Mouse (Mus musculus) olfactory bulb, adult 2 months (tissue): Measurements from ENCODE around the gene Dll3. TPM values are rescaled to one million over a fixed set of nuclear protein-coding genes. Genes with fewer than 3 reads are reported as not detected.

Experiments
- H3K27ac ChIP-seq: fragments of 200-500 bp; 2 replicates; pipeline ENCODE4 v1.5.1; 2012; ENCODE audit warnings: low read depth, low read length; ENCODE audit not compliant: insufficient read depth
- H3K4me1 ChIP-seq: fragments of 200-500 bp; 2 replicates; pipeline ENCODE4 v1.6.1; 2012; ENCODE audit warnings: low read length; ENCODE audit not compliant: control insufficient read depth, insufficient read depth
- H3K4me3 ChIP-seq: fragments of 200-500 bp; 2 replicates; pipeline ENCODE4 v1.5.1; 2012; ENCODE audit warnings: mild to moderate bottlenecking, low read depth, low read length, moderate library complexity; ENCODE audit not compliant: insufficient read depth
- CTCF ChIP-seq: fragments of 200-500 bp; IDR thresholded peaks from 2 replicates; pipeline ENCODE4 v1.5.1; 2012; ENCODE audit warnings: low read depth, mild to moderate bottlenecking, low read length, moderate library complexity; ENCODE audit not compliant: insufficient read depth
- POLR2A ChIP-seq: fragments of 200-500 bp; IDR thresholded peaks from 2 replicates; pipeline ENCODE4 v1.6.1; 2012; ENCODE audit warnings: mild to moderate bottlenecking, low read depth, low read length, moderate library complexity; ENCODE audit not compliant: insufficient read depth
- WGBS: fragments of 180-500 bp; shearing (Covaris S2); methylation state at CpG from one replicate; pipeline ENCODE4 v1.1.7; 2018; 5-methylcytosine and 5-hydroxymethylcytosine counted together
- polyA plus RNA-seq: library from polyadenylated mRNA; stranded (reverse); fragments of >200 nt; gene quantifications from 2 replicates; pipeline ENCODE4 v1.2.4, GENCODE M21; 2012; ENCODE audit warnings: low replicate concordance; ENCODE audit not compliant: missing spikeins, insufficient read depth, insufficient read length

Gene Dll3
- polyA plus RNA-seq, 1 experiment: not detected

DNA sequence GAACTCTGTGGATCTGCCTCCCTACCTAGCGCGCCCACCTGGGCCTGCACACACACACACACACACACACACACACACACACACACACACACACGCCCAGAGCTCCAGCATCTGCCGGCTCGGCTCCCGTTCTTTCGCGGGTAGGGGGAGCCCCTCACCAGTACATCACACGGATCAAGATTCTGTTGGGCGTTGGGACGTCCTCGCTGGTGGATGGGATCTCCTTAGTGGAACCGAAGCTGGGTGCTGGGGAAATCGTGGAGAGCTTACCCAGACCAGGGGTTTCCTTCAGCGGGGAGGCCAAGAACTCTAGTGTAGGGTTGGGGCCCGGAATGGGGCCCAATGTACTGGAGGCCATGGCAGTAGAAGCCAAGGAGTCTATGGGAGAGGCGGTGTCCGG is 11.9 kb downstream of the Dll3 start:
- Histone ChIP-seq H3K4me3 (peak overlapping the region; percentile 26), H3K27ac (no peak overlapping the region), H3K4me1 (peaks cover 18% of the 10 kb centered on the region; the same call in 1 of the 2 replicates)
- 7% methylated on average over 18 of the region's 18 CpGs for WGBS
- no peak for TF ChIP-seq POLR2A
- TF ChIP-seq CTCF: no peak

DNA sequence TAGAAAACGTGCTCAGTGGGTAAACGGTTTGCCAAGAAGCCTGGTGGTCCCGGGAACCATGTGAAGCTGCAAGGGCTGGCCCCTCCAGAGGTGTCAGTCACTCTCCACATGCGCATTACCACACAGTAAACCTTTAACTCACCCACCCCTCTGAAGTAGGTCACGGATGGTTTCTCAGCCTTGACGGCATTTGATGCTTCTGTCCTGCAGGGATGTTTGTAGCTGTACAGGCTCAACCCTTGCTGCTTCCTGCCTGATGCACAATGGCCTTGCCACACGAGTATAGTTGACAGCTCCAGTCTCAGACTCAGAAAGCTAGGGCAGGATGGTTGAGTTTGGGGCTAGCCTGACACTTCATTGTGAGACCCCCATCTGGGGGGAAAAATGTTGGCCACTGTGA is 21.4 kb downstream of the Dll3 start:
- Histone ChIP-seq H3K4me1 (peaks cover 13% of the 10 kb centered on the region), H3K4me3 (no peak overlapping the region), H3K27ac (no peak overlapping the region)
- no peak for TF ChIP-seq POLR2A
- TF ChIP-seq CTCF: no peak
- 77% methylated on average over 7 of the region's 7 CpGs for WGBS

DNA sequence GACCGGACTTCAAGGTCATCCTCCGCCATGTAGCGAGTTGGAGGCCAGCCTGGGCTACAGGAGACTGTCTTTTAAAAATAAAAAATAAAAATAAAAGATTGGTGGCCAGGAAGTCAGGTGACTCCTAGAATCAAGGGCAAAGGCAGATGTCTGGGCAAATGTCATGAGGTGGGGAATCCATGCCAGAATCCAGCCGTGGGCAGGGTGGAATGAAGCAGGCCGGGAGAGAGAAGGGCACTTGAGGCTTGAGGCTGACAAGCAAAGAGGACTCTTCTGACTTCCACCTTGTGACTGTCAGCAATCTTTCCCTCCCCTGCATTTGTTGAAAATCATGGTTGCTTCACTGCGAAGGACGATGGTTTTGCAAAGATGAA is 23.8 kb downstream of the Dll3 start:
- TF ChIP-seq CTCF (no peak), POLR2A (no peak)
- peaks cover 13% of the 10 kb centered on the region for H3K4me1 ChIP-seq
- 84% methylated on average over 7 of the region's 7 CpGs for WGBS
- peak overlapping the region; percentile 92 for H3K4me3 ChIP-seq
- H3K27ac ChIP-seq: no peak overlapping the region

DNA sequence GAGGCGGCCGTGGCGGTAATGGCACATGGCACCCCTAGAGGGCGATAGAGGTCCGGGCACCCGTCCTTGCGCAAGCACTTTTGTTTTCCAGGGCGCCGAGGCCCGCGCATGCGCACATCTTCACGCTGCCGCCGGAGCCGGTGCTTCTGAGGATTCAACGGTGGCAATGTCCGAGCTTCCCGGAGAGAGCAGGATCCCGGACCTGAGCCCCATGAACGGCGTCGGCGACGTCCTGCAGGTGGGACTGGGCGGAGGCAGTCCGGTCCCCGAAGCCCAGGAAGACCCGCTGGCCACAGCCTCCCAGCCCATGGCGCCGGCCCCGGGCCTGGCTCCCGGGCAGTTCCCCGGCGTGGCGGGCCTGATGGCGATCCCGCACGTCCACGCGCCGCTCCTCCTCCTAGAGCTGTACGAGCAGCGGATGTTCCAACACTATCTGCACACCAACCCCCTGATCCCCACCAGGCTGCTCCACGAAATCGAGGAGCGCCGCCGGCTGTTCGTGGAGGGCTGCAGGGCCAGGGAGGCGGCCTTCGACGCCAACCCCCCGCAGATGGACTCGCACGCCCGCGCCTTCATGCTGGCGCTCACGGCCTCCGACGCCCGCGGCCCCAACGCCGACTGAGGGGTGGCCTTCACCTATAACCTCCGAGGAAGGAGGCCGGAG is 24.3 kb downstream of the Dll3 start, which contains the start of gene Eid2b:
Gene Eid2b (plus strand): TSS at position 125 of the 664 bp plus-strand sequence.
- H3K4me1 ChIP-seq: peaks cover 13% of the 10 kb centered on the region
- peak within 1 kb of the TSS; percentile 92 for H3K4me3 ChIP-seq
- H3K27ac ChIP-seq: peak within 1 kb of the TSS; percentile 77; the same call in 1 of the 2 replicates
- 2% methylated on average over 68 of the region's 68 CpGs for WGBS
- peak; percentile 80 for TF ChIP-seq CTCF
- TF ChIP-seq POLR2A: peak; percentile 59; the same call in 1 of the 2 replicates

DNA sequence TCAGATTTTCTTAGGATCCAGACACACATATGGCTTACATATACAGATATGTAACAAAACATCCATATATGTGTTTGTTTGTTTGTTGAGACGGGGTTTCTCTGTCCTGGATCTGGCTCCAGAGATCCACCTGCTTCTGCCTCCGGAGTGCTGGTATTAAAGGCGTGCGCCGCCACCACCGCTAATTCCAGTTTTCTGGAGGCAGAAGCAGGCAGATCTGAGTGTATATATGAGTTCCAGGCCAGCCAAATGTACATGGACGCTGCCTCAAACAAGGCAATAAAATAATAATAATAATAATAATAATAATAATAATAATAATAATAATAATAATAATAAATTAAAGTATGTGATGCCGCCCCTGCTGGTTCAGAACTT is 24.8 kb downstream of the Dll3 start:
- TF ChIP-seq CTCF (no peak), POLR2A (no peak)
- Histone ChIP-seq H3K4me1 (peaks cover 13% of the 10 kb centered on the region), H3K4me3 (no peak overlapping the region), H3K27ac (no peak overlapping the region)
- WGBS: 57% methylated on average over 8 of the region's 8 CpGs

DNA sequence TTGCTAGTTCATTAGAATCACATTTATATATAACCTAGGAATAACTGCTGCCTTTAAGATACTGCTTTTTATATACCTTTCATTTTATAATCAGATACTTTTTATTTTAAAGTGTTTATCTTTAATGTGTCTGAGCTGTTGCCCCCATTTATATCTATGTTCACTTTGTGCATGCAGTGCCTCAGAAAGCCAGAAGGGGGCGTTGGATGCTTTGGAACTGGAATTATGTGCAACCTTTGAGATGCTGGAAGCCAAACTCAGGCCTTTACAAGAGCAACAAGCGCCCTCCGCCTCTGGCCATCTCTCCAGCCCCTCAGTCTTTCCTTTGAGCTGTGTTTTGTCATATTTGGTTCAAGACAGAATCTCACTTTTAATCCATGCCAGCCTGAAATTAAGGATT is 30.3 kb downstream of the Dll3 start:
- TF ChIP-seq POLR2A (no peak), CTCF (peak; percentile 23; the same call in 1 of the 2 replicates)
- no peak overlapping the region for H3K27ac ChIP-seq
- 73% methylated on average over 3 of the region's 3 CpGs for WGBS
- no peak overlapping the region for H3K4me3 ChIP-seq
- H3K4me1 ChIP-seq: peaks cover 2% of the 10 kb centered on the region; the same call in 1 of the 2 replicates

DNA sequence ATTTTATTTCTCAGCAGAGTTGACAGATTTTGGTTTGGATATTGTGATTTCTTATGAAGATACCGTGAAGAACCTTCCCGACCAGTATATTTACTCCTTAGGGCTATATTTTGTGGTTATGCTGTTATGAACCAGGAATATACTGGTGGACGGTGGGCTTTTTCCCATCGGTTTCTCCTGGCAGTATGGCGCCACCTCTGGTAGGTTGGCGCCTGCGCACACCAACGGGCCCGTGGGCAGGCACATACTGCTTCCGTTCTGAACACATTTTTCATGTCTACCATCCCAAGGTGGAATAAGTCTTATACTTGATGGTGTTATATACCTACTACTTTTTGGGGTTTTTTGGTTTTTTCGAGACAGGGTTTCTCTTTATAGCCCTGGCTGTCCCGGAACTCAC is 32.7 kb downstream of the Dll3 start:
- Histone ChIP-seq H3K27ac (no peak overlapping the region), H3K4me1 (peaks cover 2% of the 10 kb centered on the region; the same call in 1 of the 2 replicates), H3K4me3 (no peak overlapping the region)
- 92% methylated on average over 12 of the region's 12 CpGs for WGBS
- TF ChIP-seq CTCF: 0 out of 2 replicates have a peak, but pooled peaks have one; percentile 15
- no peak for TF ChIP-seq POLR2A

DNA sequence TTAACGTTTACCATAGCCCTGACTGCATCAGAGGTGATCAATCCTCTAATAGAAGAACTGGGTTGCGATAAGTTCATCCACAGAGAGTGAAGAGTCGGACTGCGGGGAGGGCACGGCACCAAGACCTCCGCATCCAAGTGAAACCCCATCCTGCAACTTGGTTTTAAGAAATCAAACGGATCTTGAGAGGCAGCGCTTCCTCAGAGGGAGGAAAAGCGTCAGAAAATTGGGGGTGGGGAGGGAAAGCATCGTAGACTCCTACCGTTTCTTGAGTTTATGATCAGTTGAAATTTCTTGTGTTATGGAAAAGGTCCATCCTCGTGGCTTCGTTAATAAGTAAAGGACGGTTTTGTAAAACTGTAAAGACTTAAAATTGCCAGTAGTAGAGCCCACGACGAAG is 33.5 kb downstream of the Dll3 start:
- no peak for TF ChIP-seq CTCF
- no peak for TF ChIP-seq POLR2A
- WGBS: 19% methylated on average over 16 of the region's 16 CpGs
- Histone ChIP-seq H3K4me1 (peaks cover 2% of the 10 kb centered on the region; the same call in 1 of the 2 replicates), H3K4me3 (peak overlapping the region; percentile 100), H3K27ac (no peak overlapping the region)

DNA sequence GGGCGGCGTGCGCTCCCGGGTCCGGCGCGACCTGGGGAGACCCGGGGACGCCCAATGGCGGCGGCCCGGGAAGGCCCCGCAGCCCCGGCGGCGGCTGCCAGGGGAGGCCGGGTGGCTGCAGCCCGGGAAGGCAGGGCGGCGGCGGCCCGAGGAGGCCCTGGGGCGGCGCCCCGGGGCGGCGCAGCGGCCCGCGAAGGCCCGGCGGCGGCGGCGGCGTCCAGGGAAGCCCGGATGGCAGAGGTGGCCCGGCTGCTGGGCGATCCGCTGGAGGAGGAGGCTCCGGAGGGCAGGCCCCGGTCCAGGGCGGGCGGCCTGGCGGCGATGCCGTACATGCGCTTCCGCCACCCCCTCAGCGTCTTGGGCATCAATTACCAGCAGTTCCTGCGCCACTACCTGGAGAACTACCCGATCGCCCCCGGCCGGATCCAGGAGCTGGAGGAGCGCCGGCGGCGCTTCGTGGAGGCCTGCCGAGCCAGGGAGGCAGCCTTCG is 34.0 kb downstream of the Dll3 start:
- Histone ChIP-seq H3K4me1 (peaks cover 2% of the 10 kb centered on the region; the same call in 1 of the 2 replicates), H3K4me3 (peak overlapping the region; percentile 100), H3K27ac (peak overlapping the region; percentile 91)
- WGBS: 6% methylated on average over 62 of the region's 62 CpGs
- TF ChIP-seq POLR2A: no peak
